Mouse (Mus musculus) gastrocnemius, postnatal 4 days (tissue): ENCODE data around the gene Zmynd19. TPM values are rescaled to one million over a fixed set of nuclear protein-coding genes. Genes with fewer than 3 reads are reported as not detected.
"Not testable (repeated sequence)": the region's sequence is repeated elsewhere in the genome, so short reads cannot be mapped to it uniquely, and the experiment has no call there.

ENCODE experiments used
- DNase-seq, 2 experiments: peaks; one replicate each; pipeline ENCODE4 v3.0.0; 2021 to 2022; ENCODE audit warnings: low spot score in 2 of 2, mixed read lengths in 2 of 2
- total RNA-seq, 2 experiments: library from RNA; stranded (reverse); gene quantifications; 2 replicates each; pipeline ENCODE4 v1.2.3; 2021

Zmynd19 gene
- total RNA-seq, 2 experiments from 2014 or later: 23.9 to 25.9 TPM

DNA sequence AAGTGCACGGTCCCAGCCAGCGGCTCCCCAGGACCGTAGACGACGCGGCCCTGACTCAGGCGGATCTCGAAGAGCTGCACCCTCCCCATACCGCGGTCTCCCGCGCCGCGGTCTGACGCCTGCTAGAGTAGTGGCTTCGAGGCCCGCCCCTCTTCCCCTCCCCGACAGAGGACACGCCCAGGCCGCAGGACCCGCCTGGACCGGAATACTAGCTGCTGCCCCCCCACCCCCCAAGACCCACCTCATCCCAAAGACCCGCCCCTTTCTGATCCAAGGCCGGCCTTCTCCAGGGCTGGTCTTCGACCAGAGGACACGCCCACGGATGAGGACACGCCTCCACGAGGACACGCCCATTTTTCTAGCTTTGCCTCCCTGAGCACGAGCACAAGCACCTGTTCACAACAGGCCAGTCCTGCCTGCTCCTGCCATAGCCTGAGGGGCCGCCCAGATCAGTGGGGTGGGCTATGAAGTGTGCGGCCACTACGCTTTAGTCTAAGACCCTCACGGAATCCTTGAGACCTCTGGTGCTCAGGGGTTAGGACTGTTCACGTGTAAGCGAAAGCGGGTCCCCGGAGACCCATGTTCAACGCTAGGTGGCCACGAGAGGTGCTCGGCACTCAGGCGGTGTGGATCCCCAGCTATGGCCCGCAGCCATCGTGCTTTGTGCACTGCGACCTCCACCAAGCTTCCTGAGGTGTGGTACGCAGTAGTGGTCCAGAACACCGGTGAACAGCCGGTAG, 14.4 kb upstream of the Zmynd19 start, which contains the start of gene Arrdc1:
TSS of gene Arrdc1 (minus strand) at position 196 of the 740 bp plus-strand sequence.
- peak; percentile 76 to 86 for DNase-seq

DNA sequence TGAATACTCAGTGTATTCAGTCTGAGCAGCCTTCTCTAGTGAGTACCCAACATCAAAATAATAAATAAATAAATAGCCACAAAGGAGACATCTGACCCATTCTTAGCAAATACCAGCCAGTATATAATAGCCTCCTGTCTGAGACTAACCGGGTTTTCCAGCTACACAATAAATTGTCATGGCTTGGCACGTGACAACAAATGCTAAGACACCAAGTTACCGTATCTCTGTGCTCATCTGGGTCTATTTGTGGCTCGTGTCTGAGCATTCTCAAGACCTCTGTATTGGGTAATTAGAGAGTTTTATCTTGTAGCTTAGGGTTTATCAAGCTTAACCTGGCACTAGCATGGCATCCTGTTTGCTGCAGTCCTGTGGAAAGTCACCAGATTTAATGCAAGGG, 7.5 kb upstream of the Zmynd19 start:
- DNase-seq: no peak

DNA sequence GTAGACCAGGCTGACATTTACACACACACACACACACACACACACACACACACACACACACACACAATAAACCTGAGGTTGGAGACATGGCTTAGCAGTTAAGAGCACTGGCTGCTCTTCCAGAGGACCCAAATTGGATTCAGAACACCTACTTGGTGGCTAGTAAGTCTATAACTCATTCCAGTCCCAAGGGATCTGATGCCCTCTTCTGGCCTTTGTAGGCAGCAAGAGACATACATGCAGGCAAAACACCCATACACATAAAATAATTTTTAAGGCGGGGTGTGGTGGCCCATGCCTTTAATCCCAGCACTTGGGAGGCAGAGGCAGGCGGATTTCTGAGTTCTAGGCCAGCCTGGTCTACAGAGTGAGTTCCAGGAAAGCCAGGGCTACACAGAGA, 5.3 kb upstream of the Zmynd19 start:
- DNase-seq: not testable (repeated sequence)

DNA sequence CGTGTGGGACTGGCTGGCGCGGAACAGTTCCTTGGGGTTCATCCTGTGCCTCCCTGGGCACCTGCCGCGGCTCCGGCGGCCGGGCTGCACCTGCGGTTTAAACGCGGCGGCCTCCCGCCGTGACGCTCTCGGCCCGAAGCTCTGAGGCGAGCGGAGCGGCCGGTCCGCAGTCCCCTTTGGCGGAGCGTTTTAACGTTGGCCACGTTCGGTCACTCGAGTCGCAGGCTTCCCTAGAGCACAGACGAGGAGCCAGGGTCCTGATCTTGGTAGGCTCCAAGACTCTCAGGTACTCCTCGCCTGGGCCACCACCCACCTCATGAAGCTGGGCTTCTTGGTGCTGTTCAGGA, 570 bp downstream of the Zmynd19 start:
- DNase-seq: no peak

DNA sequence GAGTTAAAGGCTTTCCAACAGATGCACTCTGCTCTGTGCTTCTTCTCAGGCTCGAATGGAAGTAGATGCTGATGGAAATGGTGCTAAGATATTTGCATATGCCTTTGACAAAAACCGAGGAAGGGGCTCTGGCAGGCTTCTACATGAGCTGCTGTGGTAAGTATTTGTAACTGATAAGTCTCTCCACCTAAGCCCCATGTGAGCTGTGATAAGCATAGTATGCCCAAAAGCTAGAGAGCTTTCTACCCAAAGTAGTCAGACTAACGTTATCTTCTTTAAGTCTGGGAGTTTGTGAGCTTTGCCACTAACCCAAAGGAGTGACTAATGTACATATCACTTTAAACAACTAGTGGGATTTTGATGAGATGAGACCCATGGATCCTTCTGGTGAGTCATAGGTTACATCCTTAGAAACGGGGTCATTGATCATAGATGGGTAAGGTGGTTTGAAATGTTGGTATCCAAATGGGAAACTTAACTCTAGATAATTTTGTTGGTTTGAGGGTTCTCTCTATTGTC, 3.0 kb downstream of the Zmynd19 start:
- no peak for DNase-seq

DNA sequence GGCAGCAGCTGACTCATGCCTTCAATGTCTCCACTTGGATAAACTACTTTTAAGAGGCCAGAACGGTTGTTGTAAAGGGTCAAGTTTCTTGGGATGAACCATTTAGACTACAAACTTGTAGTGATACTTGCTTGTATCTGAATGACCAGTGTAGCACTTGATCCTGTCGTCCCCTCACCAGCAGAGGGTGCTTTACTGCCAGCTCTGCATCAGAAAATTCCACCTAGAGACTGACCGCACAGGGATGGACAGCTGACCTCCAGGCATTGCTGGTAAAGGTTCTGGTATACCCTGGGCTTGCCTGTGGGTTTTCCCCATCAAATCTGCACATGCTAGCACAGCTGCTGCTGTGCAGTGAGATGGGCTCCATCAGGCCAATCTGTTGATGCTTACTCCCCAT, 11.3 kb downstream of the Zmynd19 start:
- no peak for DNase-seq

DNA sequence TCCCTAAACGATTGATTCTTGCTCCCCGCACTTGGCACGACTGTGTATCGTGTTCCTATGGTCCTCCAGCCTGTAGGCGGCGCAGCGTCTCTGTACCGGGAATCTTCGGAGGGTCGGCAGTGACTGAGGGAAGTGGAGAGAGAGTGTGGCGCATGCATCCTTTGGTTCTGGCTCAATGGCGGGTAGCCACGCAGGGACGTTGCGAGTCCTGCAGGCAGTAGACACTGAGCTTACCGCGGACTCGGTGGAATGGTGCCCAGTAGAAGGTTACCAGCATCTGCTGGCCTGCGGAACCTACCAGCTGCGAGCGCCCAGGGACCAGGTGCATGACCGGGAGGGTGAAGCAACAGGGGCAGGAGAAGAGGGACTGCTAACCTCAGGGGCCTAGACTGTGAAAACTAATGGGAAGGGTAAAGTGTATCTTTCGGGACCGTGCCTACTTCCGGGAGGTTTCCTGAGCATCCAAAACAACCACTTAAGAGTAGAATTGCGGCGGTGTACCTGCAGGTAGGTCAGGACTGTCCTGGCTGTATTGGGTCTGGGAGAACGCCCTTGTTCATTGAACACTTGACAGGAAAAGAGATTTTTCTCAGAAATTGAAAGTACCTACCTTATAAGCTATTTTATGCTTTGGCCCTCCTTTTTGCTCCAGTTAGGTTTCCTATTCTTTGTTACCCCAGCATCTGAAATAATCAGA, 12.9 kb downstream of the Zmynd19 start, which contains the start of gene Dph7:
TSS of gene Dph7 (plus strand) at position 97 of the 697 bp plus-strand sequence.
- DNase-seq: peak; percentile 69 to 87

DNA sequence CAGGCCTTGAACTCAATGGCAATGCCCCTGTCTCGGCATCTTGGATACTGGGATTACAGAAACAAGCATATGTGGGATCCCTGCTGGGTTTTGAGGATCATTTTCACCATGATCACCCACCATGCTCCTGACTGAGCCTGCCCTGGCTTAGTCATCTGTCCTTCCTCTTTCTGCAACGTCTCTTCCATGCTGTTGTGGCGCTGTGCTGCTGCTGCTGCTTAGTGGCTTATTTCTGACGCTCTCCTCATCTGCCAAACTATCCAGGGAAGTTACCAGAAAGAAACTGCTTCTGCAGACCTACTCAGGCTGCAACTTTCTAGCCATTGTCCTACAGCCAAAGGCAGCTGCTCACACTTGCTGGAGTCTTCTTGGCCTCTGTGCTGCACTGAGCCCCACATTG, 20.8 kb downstream of the Zmynd19 start:
- DNase-seq: no peak

DNA sequence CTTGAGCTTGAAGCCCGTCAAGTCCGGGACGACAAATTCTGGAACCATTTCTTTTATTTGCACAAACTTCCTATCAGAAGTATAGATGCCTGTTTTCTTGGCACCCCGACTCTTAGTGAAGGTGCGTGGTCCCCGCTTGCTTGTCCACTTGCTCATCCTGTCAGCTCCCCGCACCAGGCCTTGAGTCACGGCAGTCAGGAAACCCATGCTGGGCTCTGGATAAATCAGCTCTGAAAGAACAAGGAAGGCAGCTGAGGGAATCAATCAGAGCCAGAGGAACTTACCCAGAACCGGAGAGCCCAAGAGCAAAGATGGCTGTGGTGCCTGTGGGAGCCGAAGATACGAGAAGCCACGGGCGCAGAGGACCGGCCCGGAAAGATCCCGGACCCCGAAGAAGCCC, 24.9 kb downstream of the Zmynd19 start:
- peak in 1 of 2 experiments; percentile 15 for DNase-seq

DNA sequence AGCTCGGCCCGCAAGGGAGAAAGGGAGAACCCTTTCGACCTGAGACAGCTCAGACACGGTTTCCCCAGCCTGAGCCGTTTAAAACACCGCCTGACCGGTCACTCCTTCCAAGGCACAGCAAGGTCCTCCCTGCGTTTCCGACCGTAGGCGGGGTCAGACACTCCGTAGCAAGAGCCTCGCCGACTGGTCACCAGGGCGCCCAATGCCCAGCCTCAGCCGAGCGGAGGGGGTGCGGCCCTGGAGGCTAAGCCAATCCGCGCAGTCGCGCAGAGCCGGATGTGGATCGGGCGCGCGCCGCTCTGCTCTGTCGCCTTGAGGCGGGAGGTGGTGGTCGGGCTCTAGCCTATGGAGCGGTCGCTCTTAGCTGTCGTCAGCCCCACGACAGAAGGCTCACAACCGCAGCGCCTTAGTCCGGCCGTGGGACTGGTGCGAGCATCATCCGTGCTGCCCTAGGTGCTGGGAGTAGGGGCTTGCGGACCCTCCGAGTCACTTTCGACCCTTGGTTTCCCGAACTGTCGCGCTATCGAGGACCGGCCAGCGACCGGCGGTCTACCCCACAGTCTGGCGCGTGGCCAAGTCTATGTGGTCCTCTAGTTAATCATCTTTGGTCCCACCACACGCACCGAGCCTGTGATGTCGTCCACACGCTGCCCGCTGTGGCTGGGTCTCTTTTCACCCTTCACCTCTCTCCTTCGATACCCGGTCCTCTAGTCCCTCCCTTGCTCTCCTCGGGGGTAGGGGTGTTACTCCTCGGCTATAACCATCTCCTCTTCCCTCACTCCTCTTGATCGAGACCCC, 25.5 kb downstream of the Zmynd19 start, which contains the start of gene Mrpl41:
TSS of gene Mrpl41 (minus strand) at position 193 of the 798 bp plus-strand sequence.
- peak; percentile 93 to 97 for DNase-seq

DNA sequence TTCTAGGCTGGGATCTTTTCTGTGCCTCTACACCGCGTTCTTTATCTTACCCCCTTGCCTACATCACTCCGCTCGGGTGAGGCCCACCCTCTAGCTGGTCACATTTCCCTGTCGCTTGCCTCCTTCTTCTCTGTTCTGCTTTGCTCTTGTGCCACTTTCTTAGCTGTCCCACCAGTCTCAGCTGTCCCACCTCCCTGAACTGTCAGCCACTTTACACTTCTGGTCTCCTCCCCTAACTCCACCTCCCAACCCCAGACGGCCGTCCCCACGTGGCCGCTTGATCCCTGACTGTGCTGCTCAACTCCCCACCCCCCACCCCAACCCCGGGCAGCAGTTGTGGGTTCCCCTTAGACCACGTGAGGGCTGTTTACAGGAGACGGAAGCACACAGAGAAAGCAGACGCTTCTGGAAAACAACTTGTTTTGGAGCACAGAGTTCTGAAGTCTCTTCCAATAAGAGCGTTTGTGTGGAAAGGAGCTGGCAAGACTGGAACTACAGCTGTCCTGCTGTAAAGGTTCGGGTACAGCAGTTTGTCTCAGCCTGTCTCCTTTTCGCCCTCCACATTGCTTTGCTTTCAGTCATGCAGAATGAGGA, 26.2 kb downstream of the Zmynd19 start, which contains the start of gene Pnpla7:
TSS of gene Pnpla7 (plus strand) at position 330 of the 594 bp plus-strand sequence.
- peak; percentile 60 to 76 for DNase-seq

DNA sequence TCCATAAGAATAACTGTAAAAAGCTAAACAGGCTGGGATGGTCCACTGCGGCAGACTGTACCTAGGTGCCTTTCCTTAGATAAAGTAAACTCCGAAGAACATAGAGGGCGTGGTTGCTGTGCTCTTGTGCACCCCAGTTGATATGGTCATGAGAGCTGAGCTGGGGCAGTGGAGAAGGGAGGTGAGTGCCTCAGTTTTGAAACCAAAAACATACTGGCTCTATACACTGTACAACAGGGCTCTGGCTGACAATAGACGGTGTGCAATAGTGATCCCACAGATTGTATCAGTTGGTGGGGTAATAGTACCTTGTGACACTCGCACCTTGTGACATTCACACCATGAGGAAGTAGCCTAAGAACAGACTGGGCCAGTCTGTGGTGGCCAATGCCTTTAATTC, 27.4 kb downstream of the Zmynd19 start:
- no peak for DNase-seq

DNA sequence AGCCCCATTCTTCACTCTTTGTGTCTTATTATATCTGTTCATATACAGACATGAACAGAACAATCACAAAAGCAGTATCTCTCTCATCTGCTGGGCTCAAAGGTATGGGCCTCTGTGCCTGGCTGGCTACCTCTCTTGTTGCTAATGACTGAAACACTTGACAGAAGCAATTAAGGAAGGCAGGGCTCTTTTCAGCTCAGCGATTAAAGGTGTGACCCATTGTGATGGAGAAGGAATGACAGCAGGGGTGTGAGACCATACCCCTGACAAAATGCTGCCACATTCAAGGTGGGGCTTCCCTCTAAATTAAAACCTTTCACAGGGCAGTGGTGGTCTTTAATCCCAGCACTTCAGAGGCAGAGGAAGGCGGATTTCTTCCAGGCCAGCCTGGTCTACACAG, 38.2 kb downstream of the Zmynd19 start:
- no peak for DNase-seq

DNA sequence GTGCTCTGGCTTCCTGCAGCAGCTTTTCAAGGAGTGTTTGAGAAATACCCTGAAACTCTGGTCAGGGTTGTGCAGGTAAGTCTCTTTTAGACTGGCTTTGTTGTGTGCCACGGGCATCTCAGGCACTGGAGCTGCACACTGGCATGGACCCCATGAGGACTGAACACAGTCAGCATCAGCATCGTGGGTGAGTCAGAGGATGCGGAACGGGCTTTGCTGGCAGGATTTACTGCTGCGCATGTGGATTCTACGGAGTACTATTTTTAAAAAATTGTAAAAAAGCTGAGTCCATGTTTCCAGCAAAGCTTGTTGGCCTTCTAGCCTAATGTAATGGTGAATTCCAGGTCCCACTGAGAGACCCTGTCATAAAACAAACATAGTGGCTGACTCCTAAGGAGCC, 45.7 kb downstream of the Zmynd19 start:
- no peak for DNase-seq

DNA sequence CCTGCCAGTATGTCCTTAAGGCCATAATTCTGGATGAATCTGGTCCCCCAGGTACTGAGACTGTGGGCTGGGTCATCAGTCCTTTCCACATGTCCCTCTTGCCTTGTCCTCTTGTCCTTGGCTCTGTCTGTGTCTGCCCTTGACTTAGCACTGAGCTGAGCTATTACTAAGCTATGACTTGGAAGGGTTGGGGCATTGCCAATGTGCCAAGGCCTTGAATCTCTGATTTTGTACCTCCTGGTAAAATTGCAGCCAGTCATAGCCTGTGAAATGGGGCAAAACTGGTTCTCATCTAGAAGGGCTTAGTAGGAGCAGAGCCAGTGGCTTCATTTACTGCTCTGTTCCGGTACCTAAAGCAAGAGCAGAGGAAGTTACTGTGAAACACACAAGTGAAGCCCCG, 46.9 kb downstream of the Zmynd19 start:
- no peak for DNase-seq

DNA sequence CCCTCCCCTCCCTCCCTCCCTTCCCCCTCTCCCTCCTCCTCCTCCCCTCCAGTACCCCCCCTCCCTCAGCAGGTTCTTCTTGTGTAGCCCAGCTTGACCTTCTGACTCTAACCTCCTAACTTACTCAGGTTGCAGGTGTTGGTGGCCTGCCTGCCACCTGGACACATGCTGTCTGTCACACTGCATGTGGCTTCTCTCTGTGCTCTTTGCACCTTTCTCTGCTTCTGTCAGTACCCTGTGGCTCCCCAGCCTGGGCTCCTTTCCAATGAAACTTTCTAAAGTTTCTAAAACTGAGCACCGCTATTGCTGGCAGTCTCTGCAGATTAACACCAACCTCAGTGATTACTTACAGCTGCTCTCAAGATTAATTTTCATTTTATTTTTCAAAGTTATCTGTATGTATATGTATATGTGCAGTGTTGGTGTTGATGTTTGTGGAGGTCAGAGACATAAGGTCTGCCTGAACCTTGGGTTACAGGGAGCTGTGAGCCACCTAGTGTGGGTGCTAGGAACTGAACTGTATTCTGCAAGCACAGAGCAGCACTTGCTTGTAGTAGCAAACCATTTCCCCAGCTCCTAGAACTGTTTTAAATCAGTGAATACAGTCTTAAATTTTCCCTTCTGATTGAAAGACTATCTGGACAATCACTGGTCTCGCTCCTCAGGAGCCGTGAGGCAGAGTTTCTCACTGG, 51.1 kb downstream of the Zmynd19 start:
- DNase-seq: no peak

DNA sequence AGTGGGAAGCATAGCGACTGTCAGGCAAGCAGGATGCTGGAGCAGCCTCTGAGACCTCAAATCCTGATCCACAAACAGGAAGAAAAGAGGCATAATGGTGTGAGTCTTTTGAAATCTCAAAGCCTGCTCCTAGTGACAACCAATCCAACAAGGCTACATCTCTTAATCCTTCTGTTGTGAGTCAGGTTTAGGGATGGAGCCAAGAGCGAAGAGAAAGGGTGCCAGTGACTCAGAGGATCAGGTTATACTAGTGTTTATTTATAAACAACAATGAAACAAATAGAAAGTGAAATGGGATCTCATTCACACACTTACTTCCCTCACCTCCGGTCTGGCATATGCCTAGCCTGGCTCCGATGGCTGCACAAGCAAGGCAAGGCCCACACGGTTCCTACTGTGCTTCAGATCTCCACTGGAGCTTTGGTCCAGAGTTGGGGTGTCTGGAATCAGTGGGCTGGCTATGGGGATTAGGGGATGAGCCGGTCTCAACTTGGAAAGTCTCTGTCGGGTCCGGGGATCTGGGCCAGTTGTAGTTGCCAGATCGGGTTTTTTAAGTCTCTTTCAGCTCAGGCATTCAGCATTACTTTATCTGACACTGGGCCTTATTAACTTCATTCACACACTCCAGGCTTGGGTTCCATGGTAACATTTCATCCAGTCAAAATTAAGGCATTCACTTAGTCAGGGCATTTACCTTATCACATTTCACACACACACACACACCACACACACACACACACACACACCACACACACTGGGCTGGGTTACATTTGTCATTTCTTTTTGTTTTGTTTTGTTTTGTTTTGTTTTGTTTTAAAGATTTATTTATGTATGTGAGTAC, 54.6 kb downstream of the Zmynd19 start:
- no peak for DNase-seq

DNA sequence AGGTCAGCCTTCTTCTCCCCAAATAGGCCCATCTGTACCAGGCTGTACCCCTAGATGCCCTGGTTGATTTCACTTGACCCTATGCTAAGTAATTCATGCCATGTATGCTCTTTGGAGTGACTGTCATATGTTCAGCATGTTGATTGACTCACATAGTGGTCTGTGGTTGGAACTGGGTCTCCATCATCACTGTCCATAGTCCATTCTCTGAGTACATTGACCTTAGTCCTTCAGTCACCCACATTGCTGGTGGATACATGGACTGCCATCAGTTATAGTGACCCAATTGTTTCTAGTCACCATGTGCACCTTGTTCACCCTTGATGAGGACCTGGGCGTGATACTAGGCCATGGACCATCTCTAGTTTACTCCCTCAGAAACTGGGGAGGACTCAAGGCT, 57.2 kb downstream of the Zmynd19 start:
- DNase-seq: no peak

DNA sequence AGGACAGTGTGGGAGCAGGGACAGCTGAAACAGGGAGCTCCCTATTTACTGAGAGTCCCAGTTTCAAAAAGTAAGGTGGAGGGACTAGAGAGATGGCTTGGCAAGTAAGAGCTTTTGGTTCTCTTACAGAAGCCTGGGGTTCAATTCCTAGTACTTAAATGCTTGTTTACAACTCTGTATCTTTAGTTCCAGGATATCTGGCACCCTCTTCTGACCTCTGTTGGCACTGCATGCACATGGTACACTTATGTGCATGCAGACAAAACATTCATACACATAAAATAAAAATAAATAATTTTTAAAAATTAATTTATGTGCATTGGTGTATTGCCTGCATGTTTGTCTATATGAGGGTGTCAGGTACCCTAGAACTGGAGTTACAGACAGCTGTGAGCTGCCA, 58.7 kb downstream of the Zmynd19 start:
- DNase-seq: no peak
